Mouse (Mus musculus) heart, embryonic 16.5 days (tissue): ENCODE measurements at regions not wholly inside any gene's neighbourhood (a gene's known extent, or its start where the extent isn't known, plus 50 kb on each side); places are given as distances from the start of the nearest gene placed in this dataset.
A peak's percentile ranks its signal among the peaks of the same experiment; 100 is the strongest.
"Not testable (repeated sequence)": the region's sequence is repeated elsewhere in the genome, so short reads cannot be mapped to it uniquely, and the experiment has no call there.

ENCODE experiments used
- ATAC-seq: fragments of 200-750 bp; cut with Nextera tagmentation; replicated peaks from 2 replicates; pipeline ENCODE4 v1.8.0; 2017; ENCODE audit warnings: moderate number of reproducible peaks; ENCODE audit not compliant: insufficient read depth, low FRiP score; ENCODE audit errors: extremely low read depth
- H3K27ac ChIP-seq: fragments of 300-500 bp; sonication (generic); 2 replicates; pipeline ENCODE4 v1.5.1; 2014; ENCODE audit warnings: mild to moderate bottlenecking, low read length, control low read depth, moderate library complexity
- H3K27me3 ChIP-seq: fragments of 300-500 bp; sonication (generic); 2 replicates; pipeline ENCODE4 v1.6.1; 2014; ENCODE audit warnings: low read length, mixed read lengths; ENCODE audit not compliant: control insufficient read depth, insufficient read depth
- H3K36me3 ChIP-seq: fragments of 300-500 bp; sonication (generic); 2 replicates; pipeline ENCODE4 v1.6.1; 2014; ENCODE audit not compliant: control insufficient read depth, insufficient read depth
- H3K4me1 ChIP-seq: fragments of 300-500 bp; sonication (generic); 2 replicates; pipeline ENCODE4 v1.6.1; 2014; ENCODE audit warnings: low read length, mixed read lengths; ENCODE audit not compliant: control insufficient read depth, insufficient read depth
- H3K4me2 ChIP-seq: fragments of 300-500 bp; sonication (generic); 2 replicates; pipeline ENCODE4 v1.6.1; 2014; ENCODE audit warnings: low read depth, mild to moderate bottlenecking, control low read depth, low read length
- H3K4me3 ChIP-seq: fragments of 300-500 bp; sonication (generic); 2 replicates; pipeline ENCODE4 v1.5.1; 2014; ENCODE audit warnings: mild to moderate bottlenecking, control low read depth, low read length
- H3K9ac ChIP-seq: fragments of 300-500 bp; sonication (generic); 2 replicates; pipeline ENCODE4 v1.6.1; 2014; ENCODE audit warnings: low read length, control low read depth
- H3K9me3 ChIP-seq: fragments of 300-500 bp; sonication (generic); replicated peaks from 2 replicates; pipeline ENCODE4 v1.6.1; 2016; ENCODE audit warnings: low read length; ENCODE audit not compliant: control insufficient read depth
- WGBS: fragments of 180-500 bp; shearing (Covaris S2); extraction: QIAGEN DNeasy Blood & Tissue Kit; methylation state at CpG from one replicate; pipeline ENCODE4 v1.1.7; 2014; 5-methylcytosine and 5-hydroxymethylcytosine counted together

DNA sequence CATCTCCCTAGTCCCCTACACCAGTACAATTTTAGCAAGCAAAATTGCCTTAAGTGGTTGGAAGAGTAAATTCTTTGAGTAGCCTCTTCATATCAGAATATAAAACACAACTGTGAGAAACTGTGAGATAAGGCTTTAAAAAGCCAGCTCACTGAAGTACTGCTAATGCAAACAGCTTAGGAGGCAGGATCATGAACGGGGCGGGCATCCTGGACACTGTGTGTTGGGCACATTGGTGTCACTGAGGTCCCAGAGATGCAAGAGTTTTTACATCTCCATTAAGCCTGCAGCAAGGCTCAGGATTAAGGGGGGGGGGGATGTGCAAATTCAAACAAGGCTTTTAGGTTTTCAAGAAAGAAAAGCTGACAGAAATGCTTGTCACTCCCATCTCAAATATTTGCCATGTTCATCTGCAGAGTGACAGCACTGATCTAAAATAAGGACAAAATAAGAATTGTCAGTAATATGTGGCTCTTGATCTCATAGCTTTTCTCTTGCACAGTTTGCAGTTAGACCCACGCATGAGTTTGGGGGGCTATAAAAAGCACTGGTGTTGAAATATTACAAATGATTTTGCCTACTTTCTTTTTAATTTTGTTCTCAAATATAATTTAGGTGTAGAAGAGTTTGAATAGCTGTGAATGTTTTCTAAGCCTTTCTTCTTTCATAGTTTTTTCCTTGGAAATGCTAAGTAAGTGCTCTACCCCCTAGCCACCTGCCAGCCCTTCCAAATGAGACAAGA is 156.2 kb downstream of the Enc1 start:
- Histone ChIP-seq H3K27ac (no peak overlapping the region), H3K4me2 (no peak overlapping the region), H3K9ac (no peak overlapping the region), H3K9me3 (no peaks in the 10 kb centered on the region), H3K36me3 (no peaks in the 10 kb centered on the region), H3K4me3 (no peak overlapping the region), H3K4me1 (no peaks in the 10 kb centered on the region), H3K27me3 (peaks cover 8% of the 10 kb centered on the region)
- ATAC-seq = no peak
- 73% methylated on average over 3 of the region's 3 CpGs for WGBS

DNA sequence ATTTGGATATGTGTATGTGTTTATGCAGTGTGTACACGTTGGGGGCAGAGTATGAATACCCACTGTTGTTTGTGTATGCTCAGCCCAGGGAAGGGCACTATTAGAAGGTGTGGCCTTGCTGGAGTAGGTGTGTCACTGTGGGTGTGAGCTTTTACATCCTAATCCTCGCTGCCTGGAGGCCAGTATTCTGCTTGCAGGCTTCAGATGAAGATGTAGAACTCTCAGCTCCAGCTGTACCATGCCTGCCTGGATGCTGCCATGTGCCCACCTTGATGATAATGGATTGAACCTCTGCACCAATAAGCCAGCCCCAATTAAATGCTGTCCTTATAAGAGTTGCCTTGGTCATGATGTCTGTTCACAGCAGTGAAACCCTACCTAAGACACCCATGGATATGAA is 155.4 kb downstream of the Enc1 start:
- H3K9me3 ChIP-seq, ATAC-seq, H3K27me3 ChIP-seq, H3K9ac ChIP-seq, H3K36me3 ChIP-seq, H3K4me2 ChIP-seq, H3K4me3 ChIP-seq, H3K27ac ChIP-seq, H3K4me1 ChIP-seq: not testable (repeated sequence)
- WGBS = 71% methylated on average over 2 of the region's 2 CpGs

DNA sequence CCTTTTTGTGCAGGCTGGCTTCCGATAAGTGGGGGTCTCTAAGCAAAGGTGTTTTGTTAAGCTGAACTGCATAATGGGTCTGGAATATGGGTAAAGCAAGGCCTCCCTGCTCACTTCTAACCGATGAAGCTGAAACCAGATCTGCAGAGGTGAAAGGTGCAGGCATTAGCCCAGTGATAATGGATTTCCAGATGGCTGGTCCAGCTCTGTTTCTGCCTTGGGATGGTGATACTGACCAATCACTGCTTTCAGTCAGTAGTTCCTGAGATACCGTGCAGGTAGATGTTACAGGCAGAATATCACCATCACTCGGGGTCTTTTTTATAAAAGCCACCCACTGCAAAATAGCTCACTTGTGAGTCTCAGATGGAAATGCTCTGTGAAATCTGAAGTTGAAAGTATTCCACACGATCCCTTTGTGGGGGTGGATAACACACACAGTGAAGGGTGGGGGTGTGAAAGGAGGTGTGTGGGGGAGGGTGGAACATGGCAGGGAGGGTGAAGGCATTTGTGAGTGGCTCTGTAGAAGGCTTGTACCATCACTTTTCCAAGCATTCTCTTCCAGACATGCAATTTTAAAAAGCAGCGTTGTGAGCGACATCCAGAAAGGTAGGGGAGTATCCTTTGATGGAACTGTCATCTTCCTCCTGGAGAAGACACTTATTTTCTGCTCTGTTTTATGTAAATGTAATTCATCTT is 154.0 kb downstream of the Enc1 start:
- 69% methylated on average over 7 of the region's 7 CpGs for WGBS
- H3K9ac ChIP-seq = no peak overlapping the region
- peaks cover 5% of the 10 kb centered on the region for H3K4me1 ChIP-seq
- no peaks in the 10 kb centered on the region for H3K36me3 ChIP-seq
- H3K9me3 ChIP-seq = no peaks in the 10 kb centered on the region
- no peak overlapping the region for H3K4me3 ChIP-seq
- H3K27ac ChIP-seq = no peak overlapping the region
- peaks cover 5% of the 10 kb centered on the region; the same call in 1 of the 2 replicates for H3K27me3 ChIP-seq
- H3K4me2 ChIP-seq = no peak overlapping the region
- no peak for ATAC-seq

DNA sequence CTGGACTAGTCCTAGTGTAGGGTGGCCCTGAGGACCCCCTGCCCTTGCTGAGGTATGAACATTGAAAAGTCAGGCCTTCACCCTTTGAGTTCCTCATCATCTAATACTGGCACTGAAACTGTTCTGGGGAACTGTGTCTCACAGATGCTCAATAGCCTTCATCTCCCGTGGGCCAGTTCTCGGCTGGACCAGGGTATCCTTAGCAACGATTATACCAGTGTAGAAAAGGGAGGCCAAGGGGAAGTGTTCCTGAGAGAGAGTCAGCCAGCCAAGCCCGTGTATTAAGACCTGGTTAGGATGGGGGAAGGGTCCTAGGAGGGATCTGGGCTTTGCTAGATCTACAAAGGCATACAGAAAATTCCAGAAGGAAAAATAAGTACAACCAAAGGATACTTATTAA is 153.2 kb downstream of the Enc1 start:
- H3K27me3 ChIP-seq = peaks cover 5% of the 10 kb centered on the region; the same call in 1 of the 2 replicates
- H3K4me1 ChIP-seq = peaks cover 8% of the 10 kb centered on the region
- H3K4me3 ChIP-seq = no peak overlapping the region
- WGBS = 70% methylated on average over 4 of the region's 4 CpGs
- no peak for ATAC-seq
- no peak overlapping the region for H3K27ac ChIP-seq
- no peaks in the 10 kb centered on the region for H3K36me3 ChIP-seq
- H3K9me3 ChIP-seq = no peaks in the 10 kb centered on the region
- H3K9ac ChIP-seq = no peak overlapping the region
- H3K4me2 ChIP-seq = no peak overlapping the region

DNA sequence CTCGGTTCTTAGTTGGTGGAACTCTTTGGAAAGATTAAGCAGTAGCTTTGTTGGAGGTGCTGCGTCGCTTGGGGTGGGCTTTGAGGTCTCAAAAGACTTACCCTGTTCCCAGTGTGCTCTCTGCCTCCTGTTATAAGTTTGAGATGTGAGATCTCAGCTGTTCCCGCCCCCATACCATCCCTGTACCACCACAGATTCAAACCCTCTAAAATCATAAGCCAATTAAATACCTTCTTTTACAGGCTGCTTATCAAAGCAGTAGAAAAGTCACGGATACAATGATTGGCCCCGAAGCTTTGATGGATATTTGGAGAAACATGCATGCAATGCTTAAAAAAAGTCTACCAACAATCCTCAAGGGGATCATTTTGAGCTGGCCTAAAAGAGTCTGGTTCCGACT is 152.6 kb downstream of the Enc1 start:
- Histone ChIP-seq H3K4me2 (no peak overlapping the region), H3K9me3 (no peaks in the 10 kb centered on the region), H3K4me3 (no peak overlapping the region), H3K36me3 (no peaks in the 10 kb centered on the region), H3K27me3 (peaks cover 5% of the 10 kb centered on the region; the same call in 1 of the 2 replicates), H3K9ac (no peak overlapping the region), H3K4me1 (peaks cover 10% of the 10 kb centered on the region), H3K27ac (no peak overlapping the region)
- no peak for ATAC-seq
- 87% methylated on average over 7 of the region's 7 CpGs for WGBS

DNA sequence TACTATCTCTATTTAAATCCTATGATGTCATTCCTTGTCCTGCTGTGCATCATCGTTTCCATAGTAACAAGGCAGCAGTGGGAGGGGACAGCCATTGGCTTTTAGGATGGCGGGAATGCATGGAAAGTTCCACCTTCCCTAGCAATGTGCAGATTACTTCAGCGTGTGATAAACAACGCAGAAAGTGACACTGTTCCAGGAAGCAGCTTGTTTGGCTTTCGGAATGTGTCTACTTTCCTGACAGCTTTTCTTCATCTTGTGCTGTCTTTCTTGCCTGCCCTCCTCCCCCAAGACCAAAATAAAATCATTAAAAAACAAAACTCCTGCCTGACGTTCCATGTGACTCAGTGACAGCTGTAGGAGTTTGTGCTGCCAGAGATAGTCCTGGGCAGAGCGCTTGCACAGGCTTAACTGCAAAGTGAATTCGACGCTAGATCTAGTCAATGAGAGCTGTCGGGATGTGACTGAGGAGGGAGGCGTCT is 149.6 kb downstream of the Enc1 start:
- Histone ChIP-seq H3K4me3 (peak overlapping the region; percentile 37), H3K9me3 (no peaks in the 10 kb centered on the region), H3K9ac (no peak overlapping the region), H3K4me2 (peak overlapping the region; percentile 61), H3K36me3 (no peaks in the 10 kb centered on the region), H3K4me1 (peaks cover 10% of the 10 kb centered on the region), H3K27me3 (peaks cover 8% of the 10 kb centered on the region), H3K27ac (no peak overlapping the region)
- ATAC-seq = no peak; the same call in 1 of the 2 replicates
- WGBS = 14% methylated on average over 11 of the region's 11 CpGs

DNA sequence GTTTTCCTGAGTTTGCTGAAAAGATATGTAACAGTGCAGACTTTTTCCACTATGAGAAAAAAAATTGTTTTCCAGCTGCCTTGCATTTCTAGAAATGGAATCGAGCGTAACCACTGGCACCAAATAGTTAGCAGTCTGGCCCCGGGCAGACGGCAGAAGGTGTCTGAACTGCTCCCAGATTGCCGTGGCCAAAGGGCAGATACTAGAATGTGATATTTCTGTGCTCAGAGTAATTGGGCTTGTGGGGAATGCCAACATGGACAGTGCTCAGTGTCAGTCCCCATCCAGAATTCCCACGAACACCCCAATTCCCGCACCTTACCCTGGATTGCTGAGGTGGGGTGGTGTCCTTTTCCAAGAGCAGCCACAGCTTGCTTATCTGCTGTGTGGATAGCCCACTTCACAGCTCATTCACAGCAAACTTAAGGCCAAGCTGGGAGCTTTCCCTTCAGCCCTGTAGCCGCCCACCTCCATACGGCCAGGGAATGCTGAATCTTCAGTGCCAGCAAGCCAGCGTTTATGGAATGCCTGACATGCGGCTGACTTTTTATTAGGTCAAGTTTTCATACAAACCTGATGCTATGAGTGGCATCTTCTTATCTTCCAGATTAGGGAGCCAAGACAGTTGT is 148.1 kb downstream of the Enc1 start:
- peak overlapping the region; percentile 6 for H3K4me2 ChIP-seq
- no peak overlapping the region for H3K9ac ChIP-seq
- no peaks in the 10 kb centered on the region for H3K9me3 ChIP-seq
- no peak overlapping the region for H3K4me3 ChIP-seq
- no peak overlapping the region for H3K27ac ChIP-seq
- H3K4me1 ChIP-seq = peaks cover 10% of the 10 kb centered on the region
- H3K36me3 ChIP-seq = no peaks in the 10 kb centered on the region
- peaks cover 8% of the 10 kb centered on the region for H3K27me3 ChIP-seq
- no peak for ATAC-seq
- 35% methylated on average over 11 of the region's 11 CpGs for WGBS

DNA sequence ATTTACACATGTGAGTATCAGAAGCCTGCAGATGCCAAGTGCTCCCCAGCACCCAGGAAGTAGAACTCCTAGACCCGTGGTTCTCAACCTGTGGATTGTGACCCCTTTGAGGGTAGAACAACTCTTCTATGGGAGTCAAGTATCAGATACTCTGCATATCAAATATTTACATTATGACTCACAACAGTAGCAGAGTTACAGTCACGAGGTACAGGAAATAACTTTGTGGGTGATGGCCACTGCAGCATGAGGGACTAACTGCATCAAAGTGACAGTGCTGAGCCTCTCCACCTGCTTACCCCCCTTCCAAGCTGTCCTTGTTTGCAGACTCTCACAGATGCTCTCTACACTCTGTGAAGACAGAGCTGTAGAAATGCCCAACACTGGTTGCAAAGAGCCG is 145.6 kb downstream of the Enc1 start:
- H3K9ac ChIP-seq = no peak overlapping the region
- H3K4me3 ChIP-seq = no peak overlapping the region
- 32% methylated on average over 3 of the region's 3 CpGs for WGBS
- H3K27ac ChIP-seq = no peak overlapping the region
- H3K4me1 ChIP-seq = peaks cover 10% of the 10 kb centered on the region
- no peak for ATAC-seq
- no peak overlapping the region for H3K4me2 ChIP-seq
- peaks cover 10% of the 10 kb centered on the region for H3K27me3 ChIP-seq
- no peaks in the 10 kb centered on the region for H3K9me3 ChIP-seq
- no peaks in the 10 kb centered on the region for H3K36me3 ChIP-seq

DNA sequence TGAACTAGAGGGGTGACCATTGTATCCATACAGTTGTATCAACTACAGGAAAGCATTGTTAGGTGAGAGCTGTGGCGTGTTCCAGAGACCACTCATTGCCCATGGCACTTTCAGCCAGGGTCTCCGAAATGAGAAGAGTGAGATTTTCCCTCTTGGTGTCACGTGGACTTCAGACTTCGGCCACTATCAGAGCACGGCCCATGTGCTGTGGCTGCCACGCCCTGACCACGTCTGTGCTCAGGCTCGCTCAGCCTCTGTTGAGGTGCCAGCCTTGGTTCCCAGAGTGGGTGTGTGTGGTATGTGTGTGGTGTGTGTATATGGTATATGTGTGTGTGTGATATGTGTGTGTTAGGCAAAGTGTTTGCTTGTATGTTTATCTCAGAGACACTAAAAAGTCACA is 144.6 kb downstream of the Enc1 start:
- Histone ChIP-seq H3K4me1 (peaks cover 7% of the 10 kb centered on the region), H3K27me3 (peaks cover 10% of the 10 kb centered on the region), H3K27ac (no peak overlapping the region), H3K9me3 (no peaks in the 10 kb centered on the region), H3K4me2 (no peak overlapping the region), H3K9ac (no peak overlapping the region), H3K36me3 (no peaks in the 10 kb centered on the region), H3K4me3 (no peak overlapping the region)
- no peak for ATAC-seq
- WGBS = 90% methylated on average over 8 of the region's 8 CpGs
